Mouse (Mus musculus) embryonic fibroblast, embryonic 13.5 days (primary cell): ENCODE results near the gene Git2.

Experiments
- CTCF ChIP-seq: IDR thresholded peaks from 2 replicates; pipeline ENCODE4 v1.5.1; 2011; ENCODE audit warnings: mild to moderate bottlenecking, control low read depth, low read length, moderate library complexity, borderline replicate concordance; ENCODE audit not compliant: insufficient read depth
- POLR2A ChIP-seq: IDR thresholded peaks from 2 replicates; pipeline ENCODE4 v1.6.1; 2011; ENCODE audit warnings: low read depth, mild to moderate bottlenecking, control low read depth, low read length, moderate library complexity

- TF ChIP-seq CTCF: no peak
- TF ChIP-seq POLR2A: no peak
These were observed 58.0 kb downstream of the Git2 start for GRCm38 (mm10) chr5:114717292-114717691.
